Mouse (Mus musculus): ENCODE measurements around the gene Siah2. TPM values are rescaled to one million over a fixed set of nuclear protein-coding genes. Genes with fewer than 3 reads are reported as not detected.

The Siah2 gene
- polyA plus RNA-seq, 2 experiments, result 7.5 to 12.2 TPM

GRCm38 (mm10) chr3:58655362-58656130 lies 36.7 kb downstream of the Siah2 start:
- no peaks in the 10 kb centered on the region for H3K27me3 ChIP-seq (ENCODE audit: control insufficient read depth, insufficient read depth, low read length)
- H3K4me1 ChIP-seq (ENCODE audit: control insufficient read depth, insufficient read depth, low read length), result no peaks in the 10 kb centered on the region
- H3K4me3 ChIP-seq (replicated peaks; ENCODE audit: low read length), result no peak overlapping the region
- no peaks in the 10 kb centered on the region for H3K36me3 ChIP-seq (ENCODE audit: control insufficient read depth, insufficient read depth, low read length)
- H3K27ac ChIP-seq (replicated peaks; ENCODE audit: low read depth, low read length), result no peak overlapping the region
- ATAC-seq (ENCODE audit: low FRiP score, low read depth), result 0 out of 2 replicates have a peak, but pooled peaks have one; percentile 67
- no peak overlapping the region for H3K9ac ChIP-seq (ENCODE audit: low read depth, low read length, severe bottlenecking)
- no peak for TF ChIP-seq POLR2A (IDR thresholded peaks at IDR 0.05; ENCODE audit: borderline replicate concordance, extremely low read depth, insufficient read depth, insufficient read length)
- 58% methylated on average over 17 of the region's 17 CpGs for WGBS
- no peak overlapping the region for H3K4me2 ChIP-seq (replicated peaks; ENCODE audit: low read depth, low read length, severe bottlenecking)
- peak; percentile 76 for DNase-seq (ENCODE audit: low spot score)
- no peaks in the 10 kb centered on the region for H3K9me3 ChIP-seq (ENCODE audit: control insufficient read depth, low read length)

GRCm38 (mm10) chr3:58653907-58654306 lies 38.3 kb downstream of the Siah2 start:
- no peak for ATAC-seq (ENCODE audit: low FRiP score, low read depth)
- Histone ChIP-seq H3K27me3 (ENCODE audit: control insufficient read depth, insufficient read depth, low read length) (no peaks in the 10 kb centered on the region), H3K36me3 (ENCODE audit: control insufficient read depth, insufficient read depth, low read length) (no peaks in the 10 kb centered on the region), H3K9ac (ENCODE audit: low read depth, low read length, severe bottlenecking) (no peak overlapping the region), H3K27ac (replicated peaks; ENCODE audit: low read depth, low read length) (no peak overlapping the region), H3K9me3 (ENCODE audit: control insufficient read depth, low read length) (no peaks in the 10 kb centered on the region), H3K4me1 (ENCODE audit: control insufficient read depth, insufficient read depth, low read length) (no peaks in the 10 kb centered on the region), H3K4me3 (replicated peaks; ENCODE audit: low read length) (no peak overlapping the region), H3K4me2 (replicated peaks; ENCODE audit: low read depth, low read length, severe bottlenecking) (no peak overlapping the region)
- TF ChIP-seq POLR2A (IDR thresholded peaks at IDR 0.05; ENCODE audit: borderline replicate concordance, extremely low read depth, insufficient read depth, insufficient read length), result no peak
- DNase-seq (ENCODE audit: low spot score), result peak; percentile 16
- WGBS, result 66% methylated on average over 4 of the region's 5 CpGs

GRCm38 (mm10) chr3:58650328-58650727 lies 41.9 kb downstream of the Siah2 start:
- no peaks in the 10 kb centered on the region for H3K36me3 ChIP-seq (ENCODE audit: control insufficient read depth, insufficient read depth, low read length)
- DNase-seq (ENCODE audit: low spot score) (no peak), ATAC-seq (ENCODE audit: low FRiP score, low read depth) (no peak)

GRCm38 (mm10) chr3:58647179-58647578 lies 45.0 kb downstream of the Siah2 start:
- Histone ChIP-seq H3K4me2 (replicated peaks; ENCODE audit: low read depth, low read length, severe bottlenecking) (no peak overlapping the region), H3K27ac (replicated peaks; ENCODE audit: low read depth, low read length) (no peak overlapping the region), H3K27me3 (ENCODE audit: control insufficient read depth, insufficient read depth, low read length) (no peaks in the 10 kb centered on the region), H3K4me3 (replicated peaks; ENCODE audit: low read length) (no peak overlapping the region), H3K4me1 (ENCODE audit: control insufficient read depth, insufficient read depth, low read length) (no peaks in the 10 kb centered on the region), H3K9me3 (ENCODE audit: control insufficient read depth, low read length) (no peaks in the 10 kb centered on the region), H3K9ac (ENCODE audit: low read depth, low read length, severe bottlenecking) (no peak overlapping the region), H3K36me3 (ENCODE audit: control insufficient read depth, insufficient read depth, low read length) (no peaks in the 10 kb centered on the region)
- WGBS, result 81% methylated on average over 2 of the region's 2 CpGs
- DNase-seq (ENCODE audit: low spot score), result no peak
- no peak for TF ChIP-seq POLR2A (IDR thresholded peaks at IDR 0.05; ENCODE audit: borderline replicate concordance, extremely low read depth, insufficient read depth, insufficient read length)
- ATAC-seq (ENCODE audit: low FRiP score, low read depth), result no peak

More at GRCm38 (mm10) chr3:58650328-58650727, 41.9 kb downstream of the Siah2 start:
- no peak overlapping the region for H3K4me3 ChIP-seq (replicated peaks; ENCODE audit: low read length)
- no peak overlapping the region for H3K4me2 ChIP-seq (replicated peaks; ENCODE audit: low read depth, low read length, severe bottlenecking)
- TF ChIP-seq POLR2A (IDR thresholded peaks at IDR 0.05; ENCODE audit: borderline replicate concordance, extremely low read depth, insufficient read depth, insufficient read length), result no peak
- H3K9me3 ChIP-seq (ENCODE audit: control insufficient read depth, low read length), result no peaks in the 10 kb centered on the region
- no peaks in the 10 kb centered on the region for H3K4me1 ChIP-seq (ENCODE audit: control insufficient read depth, insufficient read depth, low read length)
- no peak overlapping the region for H3K27ac ChIP-seq (replicated peaks; ENCODE audit: low read depth, low read length)
- H3K9ac ChIP-seq (ENCODE audit: low read depth, low read length, severe bottlenecking), result no peak overlapping the region
- H3K27me3 ChIP-seq (ENCODE audit: control insufficient read depth, insufficient read depth, low read length), result no peaks in the 10 kb centered on the region
- WGBS, result 77% methylated on average over 4 of the region's 4 CpGs

DNA sequence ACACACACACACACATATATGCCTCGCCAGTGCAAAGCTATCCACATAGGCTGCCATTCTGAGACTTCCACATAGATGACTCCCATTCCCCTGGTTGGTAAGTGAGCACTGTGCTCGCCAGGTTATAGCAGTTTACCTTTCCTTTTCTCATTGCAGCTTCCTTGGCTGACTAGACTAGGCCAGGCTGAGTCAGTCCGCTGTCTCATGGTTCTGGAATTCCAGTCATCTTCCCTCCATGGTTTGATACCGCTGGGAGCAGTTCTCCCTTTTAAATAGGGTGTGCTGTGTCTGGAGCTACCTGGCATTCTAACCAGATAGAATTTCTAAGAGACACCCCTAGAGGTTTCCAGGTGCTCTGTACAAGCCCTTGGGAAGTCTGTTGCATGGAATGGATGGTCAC lies 46.0 kb downstream of the Siah2 start:
- WGBS, result 83% methylated on average over 4 of the region's 4 CpGs
- H3K27ac ChIP-seq (replicated peaks; ENCODE audit: low read depth, low read length), result no peak overlapping the region
- no peaks in the 10 kb centered on the region for H3K4me1 ChIP-seq (ENCODE audit: control insufficient read depth, insufficient read depth, low read length)
- TF ChIP-seq POLR2A (IDR thresholded peaks at IDR 0.05; ENCODE audit: borderline replicate concordance, extremely low read depth, insufficient read depth, insufficient read length), result no peak
- H3K4me3 ChIP-seq (replicated peaks; ENCODE audit: low read length), result no peak overlapping the region
- H3K4me2 ChIP-seq (replicated peaks; ENCODE audit: low read depth, low read length, severe bottlenecking), result no peak overlapping the region
- DNase-seq (ENCODE audit: low spot score) (no peak), ATAC-seq (ENCODE audit: low FRiP score, low read depth) (no peak)
- H3K9ac ChIP-seq (ENCODE audit: low read depth, low read length, severe bottlenecking), result no peak overlapping the region
- H3K27me3 ChIP-seq (ENCODE audit: control insufficient read depth, insufficient read depth, low read length), result no peaks in the 10 kb centered on the region
- H3K36me3 ChIP-seq (ENCODE audit: control insufficient read depth, insufficient read depth, low read length), result no peaks in the 10 kb centered on the region
- no peaks in the 10 kb centered on the region for H3K9me3 ChIP-seq (ENCODE audit: control insufficient read depth, low read length)
